Mouse (Mus musculus) cortical plate, adult 2 months (tissue): Measurements from ENCODE around the gene Pprc1.

Experiments used
- CTCF ChIP-seq: fragments of 200-500 bp; IDR thresholded peaks from 2 replicates; pipeline ENCODE4 v1.5.1; 2011; ENCODE audit warnings: mild to moderate bottlenecking, control low read depth, low read length; ENCODE audit not compliant: insufficient read depth; ENCODE audit errors: extremely low read depth
- POLR2A ChIP-seq: fragments of 200-500 bp; IDR thresholded peaks from 2 replicates; pipeline ENCODE4 v1.6.1; 2011; ENCODE audit warnings: mild to moderate bottlenecking, low read length, control low read depth; ENCODE audit not compliant: insufficient read depth; ENCODE audit errors: extremely low read depth

DNA sequence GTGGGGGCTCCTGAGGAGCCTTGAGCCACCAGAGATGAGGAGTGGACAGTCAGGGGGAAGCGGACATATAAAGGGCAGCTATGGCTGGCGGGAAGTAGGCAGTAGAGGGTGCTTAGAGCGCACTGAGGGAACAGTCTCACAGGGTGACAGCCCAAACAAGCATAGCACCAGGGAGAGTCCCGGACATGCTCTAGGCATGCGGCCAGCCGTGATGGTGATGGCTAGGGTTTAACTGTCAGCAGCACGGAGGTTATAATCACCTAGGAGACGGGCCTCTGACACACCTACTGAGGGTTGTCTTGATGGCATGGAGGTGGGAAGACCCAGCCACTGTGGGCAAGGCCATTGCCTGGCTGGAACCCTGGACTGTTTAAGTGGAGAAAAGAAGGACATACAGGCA is 18.1 kb upstream of the Pprc1 start:
- TF ChIP-seq POLR2A (no peak), CTCF (no peak)
